Mouse (Mus musculus) ovary, postnatal 36 days (tissue): ENCODE data around the gene Olfr279.
"Not testable (repeated sequence)": the region's sequence is repeated elsewhere in the genome, so short reads cannot be mapped to it uniquely, and the experiment has no call there.

Experiments
- DNase-seq: peaks from one replicate; pipeline ENCODE4 v3.0.0; 2022; ENCODE audit warnings: low spot score, mixed read lengths

Olfr279 gene

DNA sequence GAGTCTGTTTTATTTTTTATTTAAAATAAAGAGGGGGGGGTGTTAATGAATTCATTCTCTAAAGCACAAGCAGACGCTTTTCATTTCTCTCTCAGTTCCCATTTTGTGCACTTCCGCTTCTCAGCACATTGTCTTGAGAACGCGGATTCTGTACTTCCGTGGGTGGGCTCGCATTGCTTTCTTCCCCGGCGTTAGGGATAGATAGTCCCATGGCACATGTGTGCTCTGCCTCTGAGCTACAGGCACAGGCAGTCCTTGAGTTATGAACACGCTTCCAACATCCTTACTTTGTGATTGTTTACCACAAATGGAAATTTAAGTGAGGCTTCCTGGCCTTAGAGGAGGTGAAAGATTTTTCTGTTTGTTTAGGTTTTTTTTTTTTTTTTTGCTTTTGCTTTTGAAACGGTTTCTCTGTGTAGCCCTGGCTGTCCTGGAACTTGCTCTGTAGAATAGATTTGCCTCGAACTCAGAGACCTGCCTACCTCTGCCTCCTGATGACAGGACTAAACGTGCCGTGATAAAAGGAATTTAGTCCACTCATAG, 19.3 kb downstream of the Olfr279 start:
- no peak for DNase-seq

DNA sequence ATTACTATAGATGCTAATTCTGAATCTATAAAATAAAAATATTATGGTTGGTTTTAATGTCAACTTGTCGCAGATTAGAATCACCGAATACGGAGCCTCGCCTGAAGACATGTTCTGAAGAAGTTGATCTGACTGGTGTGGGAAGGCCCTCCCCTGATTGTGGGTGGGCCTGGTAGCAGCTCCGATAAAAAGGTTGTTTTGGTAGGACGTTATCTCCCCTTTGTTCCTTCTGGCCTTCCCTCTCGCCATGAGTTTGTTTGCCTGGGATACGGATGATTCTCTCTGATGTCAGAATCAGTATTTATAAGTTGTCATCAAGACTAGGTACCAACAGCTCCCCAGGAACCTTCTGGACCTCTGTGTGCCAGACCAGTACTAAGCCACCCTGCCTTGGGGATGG, 20.0 kb downstream of the Olfr279 start:
- DNase-seq: no peak

DNA sequence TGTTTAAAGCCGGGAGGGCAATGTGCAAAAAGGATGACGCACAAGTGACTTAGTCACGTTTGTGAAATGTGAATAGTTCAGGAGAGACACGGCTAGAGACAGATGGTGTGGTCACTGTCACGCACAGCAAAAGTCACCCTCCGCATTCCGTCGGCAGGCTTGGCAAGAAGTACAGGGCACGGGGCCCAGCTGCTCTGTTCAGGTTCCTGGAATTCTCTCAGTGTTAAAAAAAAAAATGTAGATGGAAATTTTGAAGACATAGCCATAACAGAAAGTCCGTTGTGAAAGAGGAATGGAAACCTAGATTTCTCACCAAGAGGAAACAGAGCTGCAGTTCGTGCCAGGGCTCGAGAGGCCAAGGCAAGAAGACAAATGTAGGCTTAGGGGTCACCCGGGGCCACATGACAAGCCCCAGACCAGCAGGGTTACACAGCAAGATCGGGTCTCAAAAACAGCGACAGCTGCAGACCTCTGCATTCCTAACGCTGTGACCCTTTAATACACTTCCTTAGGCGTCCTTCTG, 20.7 kb downstream of the Olfr279 start:
- DNase-seq: no peak

DNA sequence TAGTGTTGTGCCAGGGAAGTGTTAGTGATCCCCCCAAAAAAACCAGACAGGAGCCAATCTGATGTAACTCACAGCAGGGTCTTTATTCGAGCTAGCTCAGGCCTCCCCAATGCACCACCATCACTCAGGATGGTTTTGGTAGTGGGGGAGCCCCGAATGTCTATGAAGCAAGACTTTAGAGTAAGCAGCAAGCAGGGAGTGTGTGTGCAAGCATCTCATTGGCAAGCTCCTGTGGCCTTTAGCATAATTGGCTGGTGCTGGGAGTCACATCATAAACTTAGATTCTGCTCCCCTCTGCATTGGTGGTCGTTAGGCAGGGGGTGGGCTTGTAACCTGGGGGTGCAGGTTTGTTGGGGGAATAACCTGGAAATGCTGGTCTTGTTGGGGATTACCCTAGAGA, 21.5 kb downstream of the Olfr279 start:
- DNase-seq: not testable (repeated sequence)

DNA sequence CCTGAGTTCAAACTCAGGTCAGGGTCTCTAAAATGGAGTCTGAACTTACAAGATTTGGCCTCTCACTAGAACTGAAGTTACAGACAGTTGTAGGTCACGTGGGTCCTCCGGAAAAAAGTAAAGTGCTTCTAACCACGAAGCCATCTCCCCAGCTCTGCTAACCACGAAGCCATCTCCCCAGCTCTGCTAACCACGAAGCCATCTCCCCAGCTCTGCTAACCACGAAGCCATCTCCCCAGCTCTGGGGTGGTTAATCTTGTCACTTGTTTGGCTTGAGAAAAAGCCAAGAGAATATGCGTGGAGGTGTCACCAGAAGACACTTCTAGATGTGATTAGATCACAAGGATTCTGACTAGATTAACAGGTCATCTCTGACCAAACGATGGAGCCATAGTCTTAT, 21.9 kb downstream of the Olfr279 start:
- no peak for DNase-seq

DNA sequence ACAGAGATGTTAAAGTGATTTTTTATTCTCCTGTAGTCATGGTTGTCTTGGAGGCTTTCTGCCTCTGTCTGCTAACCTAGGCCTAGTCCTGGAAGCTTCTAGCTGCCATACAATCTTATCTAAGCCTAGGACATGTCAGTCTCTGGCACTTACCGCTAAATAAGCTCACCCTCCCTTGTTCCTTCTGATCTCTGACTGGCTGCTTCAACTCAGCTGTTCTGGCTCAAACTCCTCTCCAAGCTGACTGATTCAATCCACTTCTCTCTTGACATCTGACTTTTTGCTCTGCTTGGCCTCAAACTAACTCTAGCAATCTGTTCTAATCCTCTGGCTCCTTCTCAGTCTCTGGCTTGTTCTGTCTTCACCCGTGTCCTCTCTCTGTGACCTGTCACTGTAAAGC, 22.6 kb downstream of the Olfr279 start:
- DNase-seq: not testable (repeated sequence)

DNA sequence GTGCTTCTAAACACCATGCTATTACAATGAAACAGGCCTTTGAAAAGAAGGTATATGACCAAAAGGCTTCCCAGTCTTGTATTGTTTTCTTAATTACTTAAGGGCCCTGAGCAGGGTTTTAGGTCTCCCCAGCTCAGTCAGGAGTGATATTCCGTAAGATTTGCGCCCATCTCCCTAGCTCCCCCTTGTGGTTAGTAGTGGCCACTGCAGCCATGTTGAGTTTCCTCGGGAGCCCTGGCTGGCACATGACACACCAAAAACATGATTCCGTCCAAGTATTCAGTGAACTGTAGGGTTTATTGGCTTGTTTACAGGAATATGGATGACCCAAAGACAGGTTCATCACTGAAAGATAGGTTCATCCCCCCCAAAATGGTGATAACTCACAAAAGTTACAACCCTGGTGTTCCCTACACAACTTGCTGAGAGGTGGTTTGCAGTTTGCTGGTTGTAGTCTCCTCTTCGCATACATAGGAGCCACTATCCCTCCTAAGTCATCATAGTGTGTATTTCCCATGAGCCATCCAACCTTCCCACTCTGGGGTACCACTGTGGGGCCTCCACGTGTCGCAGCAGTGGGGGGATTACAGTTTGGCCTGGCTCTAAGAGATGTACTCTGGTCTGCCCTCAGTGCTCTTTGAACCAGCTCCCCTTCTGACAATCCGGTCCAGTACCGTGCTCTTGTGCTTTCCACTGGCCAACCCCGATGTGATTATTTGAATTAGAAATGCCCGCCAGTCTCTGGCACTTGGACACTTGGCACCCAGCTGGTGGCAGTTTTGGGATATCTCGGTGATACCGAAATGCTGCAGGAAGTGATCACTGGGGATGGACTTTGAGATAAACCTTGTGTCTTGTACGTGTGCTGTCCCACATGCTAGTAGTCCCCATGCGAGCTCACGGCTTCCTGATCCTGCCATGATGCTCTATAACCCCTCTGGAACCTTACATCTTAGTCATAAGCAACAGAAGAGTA, 25.5 kb downstream of the Olfr279 start:
- DNase-seq: peak; percentile 51

DNA sequence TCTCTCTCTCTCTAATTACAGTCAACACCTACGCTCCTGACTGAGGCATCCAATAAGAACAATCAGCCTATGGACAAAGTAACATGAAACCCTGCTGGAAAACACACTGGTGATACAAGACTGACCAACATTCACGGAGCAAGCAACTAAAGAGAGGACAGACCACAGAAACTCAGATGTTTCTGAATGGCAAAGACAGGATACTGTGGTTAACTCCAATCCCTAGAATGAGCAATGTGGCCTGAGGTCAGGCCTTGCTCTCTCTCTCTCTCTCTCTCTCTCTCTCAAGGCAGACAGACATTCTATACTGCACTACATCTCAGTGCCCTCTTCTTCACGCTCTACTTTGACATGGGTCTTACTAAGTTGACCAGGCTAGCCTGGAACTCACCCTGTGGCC, 29.0 kb downstream of the Olfr279 start:
- no peak for DNase-seq

DNA sequence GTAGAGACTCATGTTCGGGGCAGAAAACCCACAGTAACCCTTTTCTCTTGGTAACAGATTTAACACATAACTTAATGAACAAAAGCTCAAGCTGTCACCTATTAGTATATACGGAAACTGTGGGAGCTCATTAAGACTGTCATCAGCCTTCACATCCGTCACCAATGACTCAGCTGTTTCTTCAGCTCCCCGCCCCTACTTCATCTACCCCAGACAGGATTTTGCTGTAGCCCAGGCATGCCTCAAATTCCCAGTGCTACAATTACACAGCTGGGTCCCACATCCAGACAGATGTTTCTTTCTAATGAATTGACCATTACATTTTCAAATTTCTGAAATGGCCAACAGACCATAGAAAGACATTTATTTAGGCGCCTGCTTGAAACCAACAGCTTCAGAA, 33.9 kb downstream of the Olfr279 start:
- no peak for DNase-seq

DNA sequence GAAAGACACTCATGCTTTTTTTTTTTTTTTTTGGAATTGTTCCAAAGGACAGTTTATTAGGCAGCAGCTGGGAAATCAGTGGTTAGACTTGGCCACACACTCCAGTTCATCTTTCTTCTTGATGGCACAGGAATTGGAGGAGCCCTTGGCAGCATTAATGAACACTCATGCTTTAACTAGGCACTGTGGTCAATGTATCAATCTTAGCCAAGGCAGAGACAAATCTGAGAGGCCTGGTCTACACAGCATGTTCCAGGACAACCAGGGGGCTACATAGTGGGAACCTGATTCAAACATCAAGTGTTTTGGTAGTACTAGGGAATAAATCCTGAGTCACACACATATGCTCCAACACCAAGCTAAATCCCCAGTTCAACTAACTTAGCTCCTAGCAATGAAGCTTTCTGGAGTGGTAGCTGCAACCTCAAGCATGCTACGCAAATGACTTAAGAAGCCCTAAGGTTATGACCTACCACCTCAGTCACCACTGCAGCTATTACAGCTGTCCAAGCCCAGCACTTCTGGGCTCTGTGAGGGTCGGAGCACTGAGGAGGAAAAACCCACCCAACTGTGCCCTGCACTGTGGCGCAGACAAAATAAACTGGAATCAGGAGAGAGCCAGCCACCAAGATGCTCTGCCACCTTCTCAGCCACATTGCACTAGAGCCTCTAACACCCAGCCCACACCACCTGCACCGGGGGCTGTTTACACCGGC, 35.0 kb downstream of the Olfr279 start:
- no peak for DNase-seq

DNA sequence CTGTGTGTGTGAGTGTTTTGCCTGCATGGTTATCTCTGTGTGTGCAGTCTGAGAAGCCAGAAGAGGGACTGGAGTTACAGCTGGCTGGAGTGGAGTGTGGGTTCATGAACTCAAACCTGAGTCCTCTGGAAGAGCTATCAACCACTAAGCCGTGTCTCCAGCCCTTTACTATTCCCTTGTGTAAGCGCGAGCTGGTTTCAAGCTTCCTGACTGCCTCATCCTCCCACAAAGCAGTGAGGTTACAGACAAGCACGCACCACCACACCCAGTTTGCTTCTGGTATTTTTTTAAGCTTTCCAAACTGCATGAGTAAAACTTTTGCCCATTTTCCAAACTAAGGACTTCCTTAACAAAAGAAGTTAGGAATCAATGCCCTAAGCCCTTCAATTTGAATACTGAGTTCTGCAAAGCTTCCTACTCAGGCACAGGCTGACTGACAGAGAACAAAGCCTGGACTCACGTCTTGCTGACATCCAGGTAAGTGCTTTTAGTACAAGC, 35.9 kb downstream of the Olfr279 start:
- DNase-seq: no peak

DNA sequence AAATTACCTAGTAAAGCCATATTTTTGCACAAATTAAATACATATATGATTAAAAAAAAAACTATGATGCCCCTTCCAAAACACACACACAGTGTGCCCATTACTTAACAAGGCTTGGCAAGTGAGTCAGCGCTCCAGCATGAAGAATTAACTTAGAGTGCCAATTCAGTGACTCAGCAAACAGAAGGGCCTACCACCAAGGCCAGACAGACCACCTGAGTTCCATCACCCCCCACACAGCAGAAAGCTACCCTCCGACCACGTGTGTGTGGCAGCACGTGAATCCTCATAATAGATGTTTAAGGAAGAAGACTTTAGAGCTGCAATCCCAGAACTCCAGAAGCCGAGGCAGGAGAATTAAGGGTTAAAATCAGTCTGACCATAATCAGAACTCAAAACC, 40.1 kb downstream of the Olfr279 start:
- DNase-seq: no peak

DNA sequence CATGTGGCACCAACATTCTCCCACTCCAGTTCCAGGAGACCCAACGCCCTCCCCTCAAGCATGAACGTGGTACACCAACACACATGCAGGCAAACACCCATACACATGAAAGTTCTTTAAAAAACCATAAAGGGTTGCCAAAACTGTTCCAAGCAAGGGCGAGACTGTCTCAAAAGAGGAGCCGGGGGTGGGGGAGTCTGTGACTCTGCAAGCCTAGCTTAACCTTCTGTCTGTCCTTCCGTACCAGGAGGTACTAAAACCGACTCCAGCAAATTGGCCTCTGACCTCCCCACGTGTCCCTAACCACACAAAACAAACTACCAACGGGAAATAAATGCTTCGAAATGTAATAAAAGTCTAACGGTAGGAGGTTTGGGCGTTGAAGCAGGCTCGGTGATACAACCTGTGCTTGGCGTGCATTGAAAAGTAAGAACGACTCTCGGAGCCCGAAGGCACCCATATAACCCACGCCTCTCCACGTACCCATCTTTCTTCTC, 40.9 kb downstream of the Olfr279 start:
- no peak for DNase-seq

DNA sequence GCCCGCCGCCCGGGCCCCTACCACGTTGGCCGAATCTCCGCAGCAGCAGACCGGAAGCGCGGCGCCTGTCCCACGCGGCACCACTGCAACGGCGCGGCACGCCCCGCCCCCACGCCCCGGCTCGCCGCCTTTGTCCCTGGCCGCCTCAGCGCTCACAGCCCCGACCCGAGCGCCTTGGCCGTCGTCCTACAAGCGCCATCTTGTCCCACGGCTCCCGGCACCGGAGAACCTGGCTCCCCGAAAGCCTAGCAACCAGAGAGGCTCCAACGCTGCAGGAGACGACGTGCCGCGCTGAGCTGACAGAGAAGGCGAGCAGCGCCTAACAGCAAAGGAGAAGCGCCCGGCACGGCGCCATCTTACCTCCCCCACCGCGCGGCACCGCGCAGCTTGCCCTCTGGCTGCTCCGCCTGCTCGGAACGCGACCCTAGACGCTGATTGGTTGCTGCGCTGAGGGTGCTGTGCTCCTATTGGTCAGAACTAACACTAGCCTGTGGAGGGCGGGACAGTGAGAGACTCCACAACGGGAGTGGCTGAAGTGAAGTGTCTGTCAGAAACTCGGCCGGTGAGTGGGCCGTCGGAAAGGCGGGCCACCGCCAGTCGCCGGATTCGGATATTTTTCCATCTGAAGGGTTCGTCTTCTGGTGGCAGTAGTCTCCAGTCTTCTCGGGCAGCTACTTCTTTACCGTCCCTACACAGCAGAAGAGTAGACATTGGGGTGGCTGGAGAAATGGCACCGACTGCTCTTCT, 41.9 kb downstream of the Olfr279 start, which contains the start of gene Kansl2:
Gene Kansl2, minus strand, starts transcription at position 384 of the 747 bp plus-strand sequence.
- peak; percentile 96 for DNase-seq

DNA sequence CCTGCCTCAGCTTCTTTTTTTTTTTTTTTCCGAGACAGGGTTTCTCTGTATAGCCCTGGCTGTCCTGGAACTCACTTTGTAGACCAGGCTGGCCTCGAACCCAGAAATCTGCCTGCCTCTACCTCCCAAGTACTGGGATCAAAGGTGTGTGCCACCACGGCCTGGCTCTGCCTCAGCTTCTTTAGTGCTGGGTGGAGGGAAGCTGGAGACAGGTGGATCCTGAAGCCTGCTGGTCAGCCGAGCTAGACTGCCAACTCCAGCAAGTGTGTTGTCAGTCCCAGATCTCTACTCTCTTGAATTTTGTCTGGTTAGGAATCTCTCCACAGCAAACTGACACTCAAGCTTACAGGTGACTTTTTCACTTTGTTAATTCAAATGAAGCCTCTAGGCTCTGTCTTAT, 43.7 kb downstream of the Olfr279 start:
- no peak for DNase-seq

DNA sequence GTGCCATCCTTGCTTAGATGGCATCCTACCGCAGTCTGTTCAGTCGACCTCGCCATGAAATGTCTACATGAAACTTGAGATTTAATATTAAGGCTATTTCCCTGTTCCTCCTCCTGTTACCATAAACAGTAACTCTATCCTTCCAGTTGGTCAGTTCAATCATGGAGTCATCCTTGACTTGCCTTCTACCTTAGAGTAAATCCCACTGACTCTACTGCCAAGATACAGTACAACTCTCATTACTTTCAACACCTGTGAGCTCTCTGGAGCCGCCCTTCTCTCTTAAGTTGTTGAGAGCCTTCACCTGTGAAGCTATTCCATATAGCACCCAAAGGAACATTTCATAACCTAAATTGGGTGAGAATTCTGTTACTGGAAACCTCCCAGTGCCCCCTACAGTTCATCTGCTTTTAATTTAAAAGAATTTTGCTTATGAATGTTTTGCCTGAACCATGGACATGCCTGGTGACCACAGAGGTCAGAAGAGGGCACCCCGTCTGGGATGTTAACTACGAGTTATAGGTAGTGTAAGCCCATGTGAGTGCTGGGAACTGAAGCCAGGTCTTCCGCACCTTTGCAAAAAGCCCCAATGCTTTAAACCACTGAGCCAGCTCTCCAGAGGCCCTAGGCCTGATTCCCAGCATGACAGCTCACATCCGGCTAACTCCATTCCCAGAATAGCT, 44.8 kb downstream of the Olfr279 start:
- DNase-seq: no peak

DNA sequence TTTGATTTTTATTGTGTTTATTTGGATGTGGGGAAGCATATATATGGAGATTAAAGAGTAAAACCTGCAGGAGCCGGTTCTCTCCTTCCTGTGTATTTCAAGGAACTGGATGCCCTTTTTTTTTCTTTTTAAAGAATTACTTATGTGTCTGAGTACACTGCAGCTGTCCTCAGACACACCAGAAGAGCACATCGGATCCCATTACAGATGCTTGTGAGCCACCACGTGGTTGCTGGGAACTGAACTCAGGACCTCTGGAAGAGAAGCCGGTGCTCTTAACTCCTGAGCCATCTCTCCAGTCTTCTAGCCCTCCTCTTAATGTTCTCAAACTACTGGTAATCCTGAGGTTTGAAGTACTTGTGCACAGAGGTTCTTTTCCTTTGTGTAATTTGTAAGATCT, 45.7 kb downstream of the Olfr279 start:
- no peak for DNase-seq

DNA sequence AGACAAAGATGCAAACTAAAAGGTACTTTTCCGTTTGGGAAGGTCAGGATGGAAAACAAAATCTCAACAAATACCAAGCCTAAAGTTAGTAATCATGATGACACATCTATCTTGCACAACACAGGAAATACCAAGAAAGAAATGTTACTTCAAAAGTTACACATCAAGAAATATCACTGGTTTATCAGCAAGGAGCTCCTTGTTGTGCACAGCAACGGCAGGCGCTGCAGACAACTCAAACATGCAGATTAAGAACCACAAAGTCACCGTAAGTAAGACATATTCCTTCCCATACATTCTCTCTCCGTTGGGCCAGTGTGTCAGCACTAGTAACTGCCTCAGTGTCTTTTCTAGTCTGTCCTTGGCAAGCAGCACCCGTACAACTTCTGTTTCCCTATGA, 48.9 kb downstream of the Olfr279 start:
- no peak for DNase-seq

DNA sequence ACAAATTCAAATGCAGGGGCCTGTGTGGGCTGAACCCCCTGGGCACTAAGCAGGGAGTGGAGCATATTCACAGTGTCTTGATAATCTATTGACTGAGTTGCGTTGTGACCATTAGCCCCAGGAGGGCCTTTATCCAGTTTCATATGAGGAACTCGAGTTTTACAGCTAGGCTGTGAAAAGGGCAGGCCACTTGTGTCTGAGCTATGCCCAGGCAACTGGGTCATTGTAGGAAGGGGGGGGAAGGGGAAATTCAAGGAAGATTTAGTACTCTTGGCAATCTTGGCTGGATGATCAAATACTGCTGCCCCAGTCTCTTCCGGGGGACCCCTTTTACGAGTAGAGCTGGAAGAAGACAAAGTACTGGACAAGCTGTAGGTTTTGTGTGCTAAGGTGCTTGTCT, 51.1 kb downstream of the Olfr279 start:
- no peak for DNase-seq

DNA sequence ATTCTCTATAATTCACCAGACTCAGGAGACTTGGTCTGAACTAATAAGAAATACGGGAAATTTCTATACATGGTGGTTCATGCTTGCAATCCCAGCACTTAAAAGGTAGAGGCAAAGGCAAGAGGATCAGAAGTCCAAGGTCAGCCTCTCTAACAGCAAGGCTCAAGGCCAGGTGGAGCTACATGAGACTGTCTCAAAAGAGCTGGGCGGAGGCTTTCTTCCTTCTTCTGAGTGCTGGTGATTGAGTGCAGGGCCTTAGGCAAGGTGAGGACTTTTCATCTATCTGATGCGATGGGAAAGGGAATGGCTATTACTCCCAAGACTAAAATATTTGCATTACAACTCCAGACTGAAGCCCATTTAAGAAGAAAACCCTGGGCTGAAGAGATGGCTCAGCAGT, 52.9 kb downstream of the Olfr279 start:
- DNase-seq: no peak

DNA sequence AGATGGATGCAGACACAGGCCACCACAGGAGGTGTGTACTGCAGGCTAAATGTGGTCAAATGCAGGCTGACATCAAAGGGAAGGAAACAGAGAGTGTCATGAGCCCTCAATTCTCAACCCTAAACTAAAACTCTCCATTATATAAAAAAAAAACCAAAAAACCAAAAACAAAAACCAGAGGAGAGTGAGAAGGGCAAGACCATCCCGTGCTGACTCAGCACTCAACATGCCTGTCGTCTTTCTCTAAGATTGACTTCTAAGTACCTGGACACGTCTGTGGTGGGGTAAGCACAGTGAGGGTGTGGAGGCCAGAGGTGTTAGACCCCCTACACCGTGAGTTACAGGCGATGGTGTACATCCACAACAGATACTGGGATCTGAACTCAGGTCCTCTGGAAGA, 54.6 kb downstream of the Olfr279 start:
- no peak for DNase-seq
